Mouse (Mus musculus) erythroid progenitor cell, adult 5-6 weeks (primary cell): ENCODE data around the gene Mlx. TPM values are rescaled to one million over a fixed set of nuclear protein-coding genes. Genes with fewer than 3 reads are reported as not detected.
A peak's percentile ranks its signal among the peaks of the same experiment; 100 is the strongest.

Experiments used
- ATAC-seq: replicated peaks from 2 replicates; pipeline ENCODE4 v1.8.0; 2016; ENCODE audit warnings: moderate number of reproducible peaks, mild to moderate bottlenecking, moderate TSS enrichment, inconsistent platforms; ENCODE audit not compliant: poor library complexity, low FRiP score, severe bottlenecking
- total RNA-seq, 2 experiments: library from RNA; stranded (forward) in 1 of 2; stranded (reverse) in 1 of 2; fragments of 150-400 nt in 1 of 2; fragments of 186-747, 209-891 nt in 1 of 2; gene quantifications; 2 replicates each; pipeline versions ENCODE4 v1.2.3 to v1.2.4; 2015 to 2017; ENCODE audit warnings: low replicate concordance in 2 of 2

The Mlx gene
- total RNA-seq (2015; ENCODE audit: low replicate concordance): 36.0 and 43.6 TPM in 2 replicates
- 16.8 and 26.4 TPM in 2 replicates for total RNA-seq (2017; ENCODE audit: low replicate concordance)

- ATAC-seq: peak; percentile 78
Observed at GRCm38 (mm10) chr11:101086756-101087681, at the start of gene Mlx. Gene Mlx, plus strand, starts transcription at chr11:101087277.

- ATAC-seq: no peak
Observed at GRCm38 (mm10) chr11:101037795-101038194, 49.3 kb upstream of the Mlx start.

GRCm38 (mm10) chr11:101045826-101046225, 41.3 kb upstream of the Mlx start:
- ATAC-seq: no peak

DNA sequence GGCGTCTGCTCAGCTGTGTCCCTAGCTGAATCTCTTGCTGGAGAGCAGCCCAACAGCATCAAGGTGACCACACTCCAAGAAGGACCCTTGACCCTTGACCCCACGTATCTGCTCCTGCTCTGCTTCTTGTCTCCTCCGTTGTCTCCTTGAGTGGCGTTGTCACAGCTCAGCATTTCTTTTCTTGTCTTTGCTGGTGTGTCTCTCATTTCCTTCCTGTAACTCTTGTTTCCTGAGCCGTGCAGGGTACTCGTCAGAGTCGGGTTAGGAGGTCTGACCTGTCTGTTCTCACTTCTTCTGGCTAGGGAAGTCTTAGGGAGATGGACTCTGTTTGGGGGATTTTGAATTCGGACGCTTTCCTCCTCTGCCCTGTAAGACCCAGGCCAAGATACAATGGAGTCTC, 40.6 kb upstream of the Mlx start:
- no peak for ATAC-seq

DNA sequence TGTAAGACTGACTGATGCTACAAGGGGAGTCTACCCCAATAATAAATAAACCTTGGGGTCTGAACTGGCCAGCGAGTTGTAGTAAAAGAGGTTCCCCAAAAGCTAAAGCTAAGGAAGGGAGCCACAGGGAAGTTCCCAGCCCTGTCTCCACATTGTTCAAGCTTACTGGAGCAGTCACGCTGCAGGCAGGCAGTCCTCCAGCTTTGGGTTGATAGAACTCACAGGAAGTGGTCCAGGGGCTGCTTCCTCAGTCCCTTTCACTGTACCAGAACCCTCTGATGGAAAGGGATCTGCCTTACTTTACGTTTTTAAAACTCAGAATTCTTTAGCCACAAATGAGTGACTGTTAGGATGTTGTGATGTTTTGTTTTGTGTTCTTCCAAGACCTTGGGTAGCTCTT, 39.6 kb upstream of the Mlx start:
- ATAC-seq: no peak

GRCm38 (mm10) chr11:101050359-101050758, 36.7 kb upstream of the Mlx start:
- ATAC-seq: no peak

DNA sequence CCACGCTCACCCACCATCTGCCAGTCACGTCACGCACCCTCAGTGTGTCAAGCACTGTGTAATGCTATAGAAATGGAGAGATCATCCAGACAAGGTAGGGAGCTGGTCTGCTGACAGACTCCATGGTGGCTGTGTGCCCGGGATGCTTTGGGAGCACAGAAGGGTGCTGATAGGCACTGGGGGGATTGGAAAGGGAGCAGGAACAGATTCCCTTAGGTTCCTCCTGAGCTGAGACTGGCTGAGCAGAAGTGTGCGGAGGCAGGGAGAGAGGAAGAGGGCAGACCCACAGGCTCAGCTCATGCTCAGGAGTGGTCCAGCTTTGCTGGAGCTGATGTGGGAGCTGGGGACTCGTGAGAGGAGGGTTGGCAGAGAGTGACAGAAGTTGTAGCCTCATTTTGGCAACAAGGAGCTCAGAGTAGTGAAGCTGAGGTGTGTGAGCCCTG, 36.0 kb upstream of the Mlx start:
- ATAC-seq: no peak

DNA sequence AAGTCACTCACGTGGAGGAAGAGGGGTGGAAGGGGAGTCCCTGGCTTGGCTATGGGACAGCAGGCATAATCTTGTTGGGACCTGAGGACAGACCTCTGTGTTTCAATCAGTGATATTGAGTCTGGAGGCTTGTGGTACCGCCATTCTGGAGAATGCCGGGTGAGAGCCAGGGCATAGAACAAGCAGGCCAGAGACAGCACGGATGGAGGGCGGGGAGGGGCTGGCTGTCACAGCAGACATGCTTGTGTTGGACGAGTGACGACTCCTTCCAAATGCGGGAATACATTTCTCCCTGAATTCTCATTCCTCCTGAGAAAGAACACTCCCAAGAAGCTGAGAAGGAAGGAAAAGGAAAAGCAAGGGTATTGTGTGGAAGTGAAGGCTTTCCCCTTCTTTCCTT, 35.5 kb upstream of the Mlx start:
- ATAC-seq: no peak

GRCm38 (mm10) chr11:101052751-101053473, 34.2 kb upstream of the Mlx start:
- ATAC-seq: no peak

DNA sequence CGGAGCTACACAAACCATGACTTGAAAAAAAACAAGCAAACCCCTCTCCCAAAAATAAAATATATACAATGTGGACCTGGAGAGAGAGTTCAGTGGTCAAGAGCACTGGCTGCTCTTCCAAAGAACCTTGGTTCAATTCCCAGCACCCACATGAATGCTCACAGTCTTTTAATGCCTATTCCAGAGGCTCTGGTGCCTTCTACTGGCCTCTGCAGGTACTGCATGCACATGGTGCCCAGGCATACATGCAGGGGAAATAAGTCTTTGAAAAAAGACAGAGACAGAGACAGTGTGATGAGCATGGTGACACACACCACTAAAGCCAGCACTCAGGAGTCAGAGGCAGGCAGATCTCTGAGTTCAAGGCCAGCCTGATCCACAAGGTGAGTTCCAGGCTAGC, 33.1 kb upstream of the Mlx start:
- ATAC-seq: no peak

DNA sequence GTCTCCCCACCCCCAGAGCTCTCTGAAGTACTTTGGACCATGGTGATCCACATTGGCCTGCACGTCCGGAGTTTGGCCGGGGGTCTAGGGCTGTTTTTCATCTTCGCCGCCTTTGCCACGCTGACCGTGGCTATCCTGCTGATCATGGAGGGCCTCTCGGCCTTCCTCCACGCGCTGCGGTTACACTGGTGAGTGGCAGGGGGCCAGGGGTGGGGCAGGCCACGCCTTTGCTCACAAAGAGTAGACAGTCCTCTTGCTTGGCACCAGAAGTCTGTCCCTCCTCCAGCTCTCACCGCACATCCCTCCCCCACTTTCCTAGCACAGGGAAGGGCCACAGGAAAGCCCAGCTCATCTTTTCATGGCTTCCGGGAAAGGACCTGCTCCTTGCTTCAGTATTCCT, 31.7 kb upstream of the Mlx start:
- ATAC-seq: no peak

DNA sequence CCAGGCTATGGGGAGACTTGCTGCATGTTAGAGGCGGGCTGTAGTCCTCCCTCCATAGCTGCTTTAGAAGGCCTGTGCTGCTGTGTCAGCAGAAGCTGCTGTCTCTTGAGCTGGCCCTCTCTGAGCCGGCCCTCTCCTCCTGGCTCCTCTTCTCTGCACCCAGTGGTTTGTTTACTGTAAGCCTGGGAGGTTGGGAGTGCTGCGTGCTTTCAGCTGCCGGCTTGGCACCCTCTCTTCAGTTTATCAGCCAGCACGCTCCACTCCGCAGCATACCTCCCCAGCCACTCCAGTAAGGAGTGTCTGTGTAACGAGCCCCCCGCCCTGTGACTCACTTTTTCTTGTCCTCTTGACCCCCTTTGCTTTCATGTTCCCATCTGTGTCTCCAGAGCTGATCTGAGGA, 30.2 kb upstream of the Mlx start:
- no peak for ATAC-seq

DNA sequence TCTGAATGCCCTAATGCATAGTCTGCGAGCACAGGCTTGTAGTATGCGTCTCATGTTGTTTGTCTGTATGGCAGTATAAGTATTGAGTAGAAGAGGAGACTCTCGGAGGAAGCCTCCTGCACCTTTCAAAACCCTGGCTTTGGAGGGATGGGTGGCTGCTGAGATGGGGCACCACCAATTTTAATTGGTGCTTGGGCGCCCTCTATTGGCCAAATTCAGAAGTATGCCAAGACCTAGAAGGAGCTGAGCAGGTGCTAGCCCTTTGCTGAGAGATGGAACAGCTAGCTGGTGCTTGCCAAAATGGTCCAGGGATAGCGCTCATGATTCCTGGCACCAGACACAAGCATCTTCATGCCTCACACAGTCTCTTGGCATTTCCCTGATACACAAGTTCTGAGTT, 29.2 kb upstream of the Mlx start:
- peak; percentile 67 for ATAC-seq

- no peak for ATAC-seq
Observed at GRCm38 (mm10) chr11:101058726-101059125, 28.4 kb upstream of the Mlx start.

- no peak for ATAC-seq
Observed at GRCm38 (mm10) chr11:101059473-101059872, 27.6 kb upstream of the Mlx start.

GRCm38 (mm10) chr11:101060126-101060525, 27.0 kb upstream of the Mlx start:
- ATAC-seq: no peak

- no peak for ATAC-seq
Observed at GRCm38 (mm10) chr11:101061049-101061448, 26.0 kb upstream of the Mlx start.

DNA sequence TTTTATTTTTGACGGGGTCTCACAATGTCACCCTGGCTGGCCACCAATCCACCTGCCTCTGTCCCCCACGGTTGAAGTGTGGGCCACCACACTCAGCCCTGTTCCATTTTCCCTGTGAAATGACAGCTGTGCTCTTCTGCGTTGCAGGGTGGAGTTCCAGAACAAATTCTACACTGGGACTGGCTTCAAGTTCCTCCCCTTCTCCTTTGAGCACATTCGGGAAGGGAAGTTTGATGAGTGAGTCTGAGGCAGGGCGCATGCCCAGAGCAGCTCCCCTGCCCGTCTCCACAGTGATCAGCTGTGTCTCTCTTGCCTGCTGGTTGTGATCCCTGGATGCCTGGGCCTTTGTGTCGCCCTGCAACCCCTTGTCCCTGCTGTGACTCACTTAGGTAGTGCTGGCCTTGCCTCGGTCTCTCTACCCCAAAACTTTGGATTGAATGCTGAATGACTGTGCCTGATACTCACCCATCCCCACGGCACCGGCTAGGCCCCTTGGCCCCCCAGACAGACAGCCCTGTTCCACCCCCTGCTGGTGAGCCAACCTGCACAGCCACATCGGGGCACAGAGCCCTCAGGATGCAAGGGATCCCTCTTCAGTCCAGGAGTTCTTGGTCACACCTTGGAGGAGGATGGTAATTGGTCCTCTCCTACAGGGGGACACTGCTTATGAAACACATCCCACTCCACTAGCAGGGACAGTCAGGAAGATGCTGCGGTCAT, 24.8 kb upstream of the Mlx start:
- no peak for ATAC-seq

DNA sequence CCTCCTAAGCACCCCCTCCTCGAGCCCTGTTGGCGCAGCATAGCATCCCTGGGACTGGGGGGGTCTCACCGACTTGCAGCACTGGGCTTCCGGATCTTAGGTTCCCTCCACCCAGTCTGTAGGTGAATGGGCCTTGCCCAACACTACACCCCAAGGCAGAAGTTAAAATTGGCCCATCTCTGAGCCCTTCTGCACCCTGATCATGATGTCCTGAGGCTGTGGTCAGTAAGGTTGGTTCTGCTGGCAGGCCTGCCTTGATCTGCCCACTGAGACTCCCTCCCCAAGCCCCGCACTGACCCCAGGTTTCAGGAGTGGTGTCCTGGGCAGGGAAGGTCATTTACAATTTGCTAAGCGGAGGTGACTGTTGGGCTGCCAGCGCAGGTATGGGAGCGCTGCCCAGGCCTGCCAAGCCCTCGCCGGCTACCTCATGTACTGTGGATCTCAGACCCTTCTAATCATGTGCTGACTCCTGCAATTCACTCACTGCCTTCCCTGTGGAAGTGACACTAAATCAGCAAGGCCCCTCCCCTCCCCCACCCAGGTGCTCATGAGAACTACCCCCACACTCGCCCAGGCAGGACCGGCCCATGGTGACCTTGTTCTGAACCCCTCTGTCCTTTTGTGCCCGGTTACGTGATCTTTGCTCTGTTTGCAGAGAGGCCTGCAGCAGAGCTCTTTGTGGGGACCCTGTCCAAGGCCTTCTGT, 24.0 kb upstream of the Mlx start:
- no peak; the same call in 1 of the 2 replicates for ATAC-seq
